Mouse (Mus musculus) kidney, postnatal 14 days (tissue): ENCODE results near the gene Serinc1.

ENCODE experiments used
- DNase-seq: peaks from one replicate; pipeline ENCODE4 v3.0.0; 2022; ENCODE audit warnings: mixed read lengths

Serinc1 gene

DNA sequence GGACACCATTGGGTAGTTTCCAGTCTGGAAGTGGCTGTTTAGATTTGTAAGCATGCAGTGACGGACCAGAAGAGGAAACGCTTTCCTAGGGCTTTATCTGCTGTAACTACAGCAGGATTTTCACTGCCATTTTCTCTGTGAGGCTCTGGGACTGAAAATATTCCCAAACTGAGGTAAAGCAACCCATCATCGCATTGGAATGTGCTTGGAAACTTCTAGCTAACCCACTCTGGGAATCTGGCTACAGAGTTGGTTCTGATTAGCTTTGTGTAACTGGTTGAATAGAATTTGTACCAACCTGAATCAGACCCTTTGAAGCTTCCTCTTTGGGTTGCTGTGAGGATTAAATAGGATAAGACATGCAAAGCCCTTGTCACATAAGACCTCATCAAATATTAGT is 47.6 kb downstream of the Serinc1 start:
- DNase-seq: no peak

DNA sequence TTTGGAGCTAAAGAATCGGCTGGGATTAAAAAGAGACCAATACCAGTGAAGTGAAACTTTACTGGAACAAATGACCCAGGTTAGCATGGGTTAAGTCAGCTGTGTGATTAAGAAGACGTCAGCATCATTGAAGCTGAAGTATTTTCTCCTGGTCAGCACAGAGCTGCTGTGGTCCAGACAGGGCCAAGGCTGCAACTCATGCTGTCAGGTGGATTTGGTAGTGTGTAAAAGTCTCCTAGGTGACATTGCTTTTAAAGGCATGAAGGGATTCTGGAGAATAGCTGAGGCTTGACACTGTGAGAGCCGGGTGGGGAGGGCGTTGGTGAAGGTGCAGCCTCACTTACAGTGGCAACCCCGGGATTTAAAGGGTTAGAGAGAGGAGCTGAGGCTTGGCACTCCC is 50.6 kb downstream of the Serinc1 start:
- DNase-seq: no peak

DNA sequence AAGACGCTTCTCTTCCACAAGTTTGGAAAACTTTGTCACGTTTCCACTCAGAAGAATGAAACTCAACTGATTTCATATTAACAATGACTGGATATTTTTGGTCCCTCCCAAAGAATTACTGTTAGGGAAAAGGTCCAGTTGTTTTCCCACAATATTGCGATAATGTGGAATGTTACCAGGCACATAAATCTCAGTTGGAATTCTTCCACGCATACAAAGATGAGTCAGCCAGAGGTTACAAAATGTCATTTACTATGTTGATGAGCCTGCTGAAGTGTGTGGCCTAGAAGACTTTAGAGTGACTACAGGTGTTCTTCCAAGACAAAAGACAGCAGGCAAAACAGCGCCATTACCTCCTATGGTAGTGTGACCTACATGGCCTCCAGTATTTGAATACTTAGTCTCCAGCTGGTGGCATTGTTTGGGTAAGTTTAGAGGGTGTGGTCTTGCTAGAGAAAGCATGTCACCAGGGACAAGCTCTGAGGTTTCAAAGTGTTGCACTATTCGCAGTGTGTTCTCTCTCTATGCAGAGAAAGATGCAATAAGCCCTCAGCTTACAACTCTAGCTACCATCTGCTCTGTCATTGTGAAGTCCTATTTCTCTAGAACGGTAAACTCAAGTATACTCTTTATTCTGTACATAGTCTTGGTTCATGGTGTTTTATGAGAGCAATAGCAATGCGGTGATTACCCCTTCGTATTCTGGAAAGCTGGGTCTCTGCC is 55.0 kb downstream of the Serinc1 start:
- no peak for DNase-seq
